Mouse (Mus musculus) lung, postnatal 0 days (tissue): ENCODE data around the gene Uckl1. TPM values are rescaled to one million over a fixed set of nuclear protein-coding genes. Genes with fewer than 3 reads are reported as not detected.
A peak's percentile ranks its signal among the peaks of the same experiment; 100 is the strongest.

Source experiments
- ATAC-seq: fragments of 200-750 bp; cut with Nextera tagmentation; 2 replicates; pipeline ENCODE4 v1.8.0; 2017; ENCODE audit warnings: moderate library complexity
- DNase-seq: peaks from one replicate; pipeline ENCODE4 v3.0.0-alpha.2; 2016; ENCODE audit warnings: low spot score
- H3K27ac ChIP-seq: fragments of 300-500 bp; sonication (generic); 2 replicates; pipeline ENCODE4 v1.5.1; 2014; ENCODE audit warnings: antibody characterized with exemption, mild to moderate bottlenecking, low read length, mixed read lengths
- H3K27me3 ChIP-seq: fragments of 300-500 bp; sonication (generic); replicated peaks from 2 replicates; pipeline ENCODE4 v1.6.1; 2014; ENCODE audit warnings: low read length, mixed read lengths; ENCODE audit not compliant: insufficient read depth
- H3K36me3 ChIP-seq: fragments of 300-500 bp; sonication (generic); 2 replicates; pipeline ENCODE4 v1.6.1; 2014; ENCODE audit warnings: low read length, mixed read lengths; ENCODE audit not compliant: insufficient read depth
- H3K4me1 ChIP-seq: fragments of 300-500 bp; sonication (generic); 2 replicates; pipeline ENCODE4 v1.6.1; 2014; ENCODE audit warnings: antibody characterized with exemption, low read depth, low read length, mixed read lengths; ENCODE audit not compliant: insufficient read depth
- H3K4me2 ChIP-seq: fragments of 300-500 bp; sonication (generic); replicated peaks from 2 replicates; pipeline ENCODE4 v1.6.1; 2014; ENCODE audit warnings: low read depth, mild to moderate bottlenecking, low read length, moderate library complexity, mixed read lengths
- H3K4me3 ChIP-seq: fragments of 300-500 bp; sonication (generic); 2 replicates; pipeline ENCODE4 v1.5.1; 2014; ENCODE audit warnings: low read depth, low read length
- H3K9ac ChIP-seq: fragments of 300-500 bp; sonication (generic); replicated peaks from 2 replicates; pipeline ENCODE4 v1.6.1; 2014; ENCODE audit warnings: low read depth, mild to moderate bottlenecking
- H3K9me3 ChIP-seq: fragments of 300-500 bp; sonication (generic); 2 replicates; pipeline ENCODE4 v1.6.1; 2016; ENCODE audit warnings: low read length, mixed read lengths
- CTCF ChIP-seq: IDR thresholded peaks from 2 replicates; pipeline ENCODE4 v1.5.1; 2016; ENCODE audit warnings: antibody characterized with exemption, mild to moderate bottlenecking
- EP300 ChIP-seq: IDR thresholded peaks from 2 replicates; pipeline ENCODE4 v1.6.1; 2016; ENCODE audit warnings: antibody characterized with exemption, mild to moderate bottlenecking, control low read depth
- WGBS: fragments of 180-500 bp; shearing (Covaris S2); extraction: QIAGEN DNeasy Blood & Tissue Kit; methylation state at CpG from one replicate; pipeline ENCODE4 v1.1.7; 2014; 5-methylcytosine and 5-hydroxymethylcytosine counted together
- microRNA-seq: library from miRNA; unstranded; fragments of <30 nt; microRNA quantifications from one replicate; pipeline ENCODE4, GENCODE M21; 2016
- polyA plus RNA-seq: library from polyadenylated mRNA; unstranded; fragments of >200 nt; fragmentation: Nextera tagmentation; extraction: Ambion mirVana; gene quantifications from 2 replicates; pipeline ENCODE4 v1.2.1, GENCODE M21; 2015

Uckl1 gene
- polyA plus RNA-seq, 1 experiment from 2014 or later: 41.8 TPM

DNA sequence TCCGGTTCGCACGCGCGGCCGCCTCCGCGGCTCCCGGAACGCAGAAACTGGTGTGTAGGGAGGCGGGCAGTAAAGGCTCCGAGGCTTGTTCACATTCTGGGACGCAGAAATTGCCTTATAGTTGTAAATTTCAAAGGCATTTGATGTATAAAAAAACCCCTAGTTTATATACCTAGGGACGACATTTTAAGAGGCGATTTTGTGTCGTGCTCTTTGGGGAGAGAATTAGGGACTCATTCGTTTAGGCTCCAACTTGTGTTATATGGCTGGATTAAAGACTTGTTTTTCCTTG lies 63.8 kb downstream of the Uckl1 start:
- no peak for DNase-seq
- Histone ChIP-seq H3K36me3 (peaks cover 11% of the 10 kb centered on the region; the same call in 1 of the 2 replicates), H3K4me3 (peak overlapping the region; percentile 99), H3K27me3 (no peaks in the 10 kb centered on the region), H3K9me3 (no peaks in the 10 kb centered on the region), H3K4me2 (peak overlapping the region; percentile 62), H3K9ac (peak overlapping the region; percentile 96), H3K27ac (peak overlapping the region; percentile 99), H3K4me1 (peaks cover 12% of the 10 kb centered on the region; the same call in 1 of the 2 replicates)
- under 1% methylated on average over 17 of the region's 17 CpGs for WGBS
- no peak for ATAC-seq
- no peak for TF ChIP-seq CTCF
- TF ChIP-seq EP300: no peak

DNA sequence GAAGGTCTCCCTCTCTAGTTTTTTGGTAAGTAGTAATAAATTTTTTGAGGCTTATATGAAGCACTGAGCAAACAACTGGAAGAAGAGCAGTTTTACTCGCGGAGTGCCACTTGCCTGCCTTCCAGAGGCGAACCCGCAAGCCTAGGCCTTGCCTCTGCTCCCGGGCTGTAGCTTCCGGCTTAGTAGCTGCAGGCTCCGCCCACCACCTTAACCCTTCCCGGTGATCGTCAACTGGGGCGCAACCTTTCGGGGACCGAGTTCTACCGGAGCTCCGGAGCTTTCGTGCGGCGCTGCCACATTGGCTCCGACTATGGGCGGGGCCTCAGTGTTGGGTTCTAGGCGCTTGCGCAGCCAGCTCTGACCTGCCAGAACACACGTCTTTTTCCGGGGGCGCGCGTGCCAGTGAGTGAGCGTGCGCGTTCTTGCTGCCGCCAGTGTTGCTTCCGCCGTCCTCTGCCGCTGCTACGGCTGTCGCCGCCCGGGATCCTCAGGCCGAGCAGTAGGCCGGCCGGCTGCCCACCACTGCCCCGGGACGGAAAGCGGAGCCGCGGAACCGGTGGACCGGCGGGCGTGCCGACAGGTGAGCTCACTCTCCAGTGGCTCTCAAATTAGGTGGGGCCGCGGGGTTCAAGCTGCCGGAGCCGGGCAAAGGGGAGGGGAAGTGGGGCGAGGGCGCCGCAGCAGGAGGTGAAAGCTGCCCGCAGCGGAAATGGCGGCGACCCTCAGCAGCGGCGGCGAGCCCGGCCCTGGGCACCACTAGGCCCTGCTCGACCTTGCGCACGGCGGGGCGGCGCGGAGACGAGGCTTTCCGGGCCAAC lies 64.4 kb downstream of the Uckl1 start, which contains the start of gene Dnajc5:
TSS of gene Dnajc5 (plus strand) at position 368 of the 818 bp plus-strand sequence.
- Histone ChIP-seq H3K4me1 (peaks cover 12% of the 10 kb centered on the region; the same call in 1 of the 2 replicates), H3K27ac (peak within 1 kb of the TSS; percentile 99), H3K9ac (peak within 1 kb of the TSS; percentile 96), H3K36me3 (peaks cover 14% of the 10 kb centered on the region; the same call in 1 of the 2 replicates), H3K4me2 (peak within 1 kb of the TSS; percentile 62), H3K27me3 (no peaks in the 10 kb centered on the region), H3K4me3 (peak within 1 kb of the TSS; percentile 99), H3K9me3 (no peaks in the 10 kb centered on the region)
- ATAC-seq: peak; percentile 98
- TF ChIP-seq EP300 (no peak), CTCF (no peak)
- WGBS: 0% methylated on average over 65 of the region's 74 CpGs
- DNase-seq: peak; percentile 99

DNA sequence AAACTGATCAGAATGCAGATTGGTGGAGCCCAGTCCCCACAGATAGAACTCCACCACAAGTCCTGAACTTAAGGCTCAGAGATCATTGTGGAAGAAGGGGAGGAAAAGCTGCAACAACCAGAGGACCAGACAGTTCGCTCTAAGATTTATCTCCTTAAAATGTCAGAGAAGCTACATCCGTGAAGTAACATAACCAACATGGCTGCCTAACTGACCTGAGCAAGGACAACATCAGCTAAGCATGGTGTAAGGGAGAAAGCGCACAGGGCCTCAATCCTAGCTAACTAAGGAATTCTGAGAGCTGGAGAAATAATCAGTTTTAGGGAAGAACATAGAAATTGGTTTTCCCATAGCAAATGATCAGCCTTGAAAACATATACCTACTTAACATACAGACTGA lies 65.5 kb downstream of the Uckl1 start:
- peaks cover 22% of the 10 kb centered on the region for H3K36me3 ChIP-seq
- H3K9ac ChIP-seq: peak overlapping the region; percentile 96; the same call in 1 of the 2 replicates
- no peaks in the 10 kb centered on the region for H3K9me3 ChIP-seq
- DNase-seq (no peak), ATAC-seq (no peak)
- 66% methylated on average over 3 of the region's 3 CpGs for WGBS
- peak overlapping the region; percentile 62 for H3K4me2 ChIP-seq
- peak overlapping the region; percentile 99 for H3K4me3 ChIP-seq
- TF ChIP-seq CTCF: no peak
- TF ChIP-seq EP300: no peak
- H3K27me3 ChIP-seq: no peaks in the 10 kb centered on the region
- peak overlapping the region; percentile 99 for H3K27ac ChIP-seq
- peaks cover 12% of the 10 kb centered on the region; the same call in 1 of the 2 replicates for H3K4me1 ChIP-seq

Small RNA genes within 50 kb of the gene (microRNA-seq; reads per million reads assigned to microRNA genes)
- not detected for gene Mir7006

Other genes starting within 250 kb of the Uckl1 start
- 22.9 and 26.8 TPM in 2 replicates for gene Zgpat, start 220.0 kb downstream of the Uckl1 start, polyA plus RNA-seq
- gene Arfrp1, start 219.5 kb downstream of the Uckl1 start, polyA plus RNA-seq: 46.5 and 46.6 TPM in 2 replicates
- gene Lime1, start 204.8 kb downstream of the Uckl1 start, polyA plus RNA-seq: 12.2 and 13.5 TPM in 2 replicates
- 11.2 and 14.8 TPM in 2 replicates for gene Zbtb46, start 125.5 kb downstream of the Uckl1 start, polyA plus RNA-seq
- 0.21 and 0.25 TPM in 2 replicates for gene Abhd16b, start 91.7 kb downstream of the Uckl1 start, polyA plus RNA-seq
- gene Tpd52l2, start 87.8 kb downstream of the Uckl1 start, polyA plus RNA-seq: 131 and 135 TPM in 2 replicates
- 57.2 and 59.5 TPM in 2 replicates for gene Dnajc5, start 64.4 kb downstream of the Uckl1 start, polyA plus RNA-seq
- 32.3 and 33.6 TPM in 2 replicates for gene Prpf6, start 7.0 kb upstream of the Uckl1 start, polyA plus RNA-seq
- gene Zfp512b, start 7.9 kb upstream of the Uckl1 start, polyA plus RNA-seq: 21.8 and 24.4 TPM in 2 replicates
- gene Samd10, start 14.3 kb upstream of the Uckl1 start, polyA plus RNA-seq: 20.8 and 21.3 TPM in 2 replicates
- not detected in 2 replicates for gene Gm29797, start 72.1 kb upstream of the Uckl1 start, polyA plus RNA-seq
- gene Sox18, start 86.7 kb upstream of the Uckl1 start, polyA plus RNA-seq: 134 and 161 TPM in 2 replicates
- 14.1 and 15.3 TPM in 2 replicates for gene Tcea2, start 95.4 kb upstream of the Uckl1 start, polyA plus RNA-seq
- 32.7 and 33.3 TPM in 2 replicates for gene Rgs19, start 109.1 kb upstream of the Uckl1 start, polyA plus RNA-seq
- not detected in 2 replicates for gene Lkaaear1, start 113.5 kb upstream of the Uckl1 start, polyA plus RNA-seq
- 0.20 TPM in 1 of 2 replicates, not detected in the other for gene Oprl1, start 130.1 kb upstream of the Uckl1 start, polyA plus RNA-seq
- not detected in 2 replicates for gene Myt1, start 178.4 kb upstream of the Uckl1 start, polyA plus RNA-seq